In genomic region chr2:103936666-103937065, GRCm38 (mm10) we compare ENCODE assay signal across 21 mouse cellular contexts. TPM values are rescaled to one million over a fixed set of nuclear protein-coding genes. Genes with fewer than 3 reads are reported as not detected.
A peak's percentile ranks its signal among the peaks of the same experiment; 100 is the strongest.
DNase-seq lines count a peak whose midpoint lies in the region; ATAC-seq and TF ChIP-seq lines count a peak whose summit lies in the region.
"Had no signal": no experiment of that assay in that cellular context is flagged by ENCODE, and none has a peak within 500 bp of the region (broad histone marks: within the 10 kb centered on the region; RNA-seq: fewer than 3 reads in every experiment).

No protein-coding gene starts in this region.

- H3K4me3 ChIP-seq in kidney, adult 2 months (ENCODE audit: insufficient read depth, low read depth, low read length): no peak overlapping the region
- H3K4me3 ChIP-seq in E14TG2a.4 (replicated peaks; ENCODE audit: low read length): 0 out of 2 replicates have a peak overlapping the region, but pooled peaks have one; percentile 7
- H3K4me3 ChIP-seq in kidney, postnatal 0 days (replicated peaks; ENCODE audit: low read depth, low read length): no peak overlapping the region
- H3K4me3 ChIP-seq in hindbrain, postnatal 0 days (ENCODE audit: low read length): no peak overlapping the region
- H3K4me3 ChIP-seq: embryonic facial prominence, embryonic 15.5 days; erythroblast, embryonic 14.5 days; forebrain, embryonic 10.5 days; gastrocnemius, adult 2 months; hindbrain, embryonic 12.5 days had no signal

- no peaks in the 10 kb centered on the region for H3K4me1 ChIP-seq in kidney, adult 2 months (ENCODE audit: control insufficient read depth, insufficient read depth, low read length)
- H3K4me1 ChIP-seq in E14TG2a.4 (replicated peaks; ENCODE audit: low read depth, low read length): peaks cover 14% of the 10 kb centered on the region
- peaks cover 9% of the 10 kb centered on the region; the same call in 1 of the 2 replicates for H3K4me1 ChIP-seq in kidney, postnatal 0 days (replicated peaks; ENCODE audit: insufficient read depth, low read length)
- H3K4me1 ChIP-seq in hindbrain, postnatal 0 days (ENCODE audit: insufficient read depth, low read length): no peaks in the 10 kb centered on the region
- H3K4me1 ChIP-seq: embryonic facial prominence, embryonic 15.5 days had no signal

- DNase-seq in kidney, adult 2 months: peak; percentile 10
- no peak for DNase-seq in kidney, adult 18-20 months
- no peak for DNase-seq in kidney, postnatal 0 days (ENCODE audit: low spot score)
- DNase-seq in urinary bladder, postnatal 14 days (ENCODE audit: low spot score): no peak
- DNase-seq in hindbrain, postnatal 0 days (ENCODE audit: low spot score): no peak
- DNase-seq: adrenal gland, adult 8-10 months; adrenal gland, postnatal 36 days; cerebellum, adult 8-10 months; cerebellum, postnatal 14 days; embryo, embryonic 11 days; gastrocnemius, adult 2 months; gastrocnemius, postnatal 25 days; heart, postnatal 10 days; heart, postnatal 4 days had no signal

- H3K4me2 ChIP-seq in kidney, postnatal 0 days (ENCODE audit: low read length): peak overlapping the region; percentile 25; the same call in 1 of the 2 replicates
- no peak overlapping the region for H3K4me2 ChIP-seq in hindbrain, postnatal 0 days (ENCODE audit: low read depth, low read length)
- H3K4me2 ChIP-seq: embryonic facial prominence, embryonic 15.5 days; hindbrain, embryonic 12.5 days had no signal

- H3K36me3 ChIP-seq in kidney, adult 2 months (ENCODE audit: control insufficient read depth, insufficient read depth, low read length): no peaks in the 10 kb centered on the region
- H3K36me3 ChIP-seq in E14TG2a.4 (ENCODE audit: insufficient read depth, low read length): no peaks in the 10 kb centered on the region
- no peaks in the 10 kb centered on the region for H3K36me3 ChIP-seq in kidney, postnatal 0 days (ENCODE audit: insufficient read depth, low read length)
- no peaks in the 10 kb centered on the region for H3K36me3 ChIP-seq in hindbrain, postnatal 0 days (ENCODE audit: insufficient read depth, low read length)
- H3K36me3 ChIP-seq: embryonic facial prominence, embryonic 15.5 days; forebrain, embryonic 10.5 days; G1E; hindbrain, embryonic 12.5 days had no signal

- 75% methylated on average over 2 of the region's 2 CpGs for WGBS in kidney, adult 2 months
- 60% methylated on average over 2 of the region's 2 CpGs for WGBS in kidney, postnatal 0 days
- WGBS in hindbrain, postnatal 0 days: 89% methylated on average over 2 of the region's 2 CpGs

- no peak for TF ChIP-seq CTCF in kidney, adult 2 months (conservative IDR thresholded peaks at IDR 0.05; ENCODE audit: insufficient read depth, insufficient read length, low read depth, low read length)
- TF ChIP-seq CTCF in E14TG2a.4 (conservative IDR thresholded peaks at IDR 0.05; ENCODE audit: low read length): no peak
- TF ChIP-seq CTCF in kidney, postnatal 0 days (IDR thresholded peaks at IDR 0.05; ENCODE audit: low read depth): no peak
- TF ChIP-seq CTCF in hindbrain, postnatal 0 days (IDR thresholded peaks at IDR 0.05; ENCODE audit: low read depth): no peak

- H3K9ac ChIP-seq in kidney, postnatal 0 days (ENCODE audit: low read depth, low read length): no peak overlapping the region
- H3K9ac ChIP-seq in hindbrain, postnatal 0 days (replicated peaks; ENCODE audit: low read length): no peak overlapping the region
- H3K9ac ChIP-seq: embryonic facial prominence, embryonic 15.5 days; hindbrain, embryonic 12.5 days had no signal

- no peak for ATAC-seq in kidney, postnatal 0 days (replicated peaks; ENCODE audit: low FRiP score, low read depth)
- ATAC-seq in hindbrain, postnatal 0 days: no peak
- ATAC-seq: forebrain, embryonic 14.5 days had no signal

- H3K27me3 ChIP-seq in kidney, adult 2 months (replicated peaks; ENCODE audit: control insufficient read depth, insufficient read depth, low read length): no peaks in the 10 kb centered on the region
- no peaks in the 10 kb centered on the region; the same call in 1 of the 2 replicates for H3K27me3 ChIP-seq in E14TG2a.4 (ENCODE audit: insufficient read depth, low read length)
- no peaks in the 10 kb centered on the region for H3K27me3 ChIP-seq in kidney, postnatal 0 days (ENCODE audit: insufficient read depth, low read length)
- no peaks in the 10 kb centered on the region for H3K27me3 ChIP-seq in hindbrain, postnatal 0 days (ENCODE audit: insufficient read depth, low read length)
- H3K27me3 ChIP-seq: embryonic facial prominence, embryonic 15.5 days; hindbrain, embryonic 12.5 days had no signal

- no peak for TF ChIP-seq POLR2A in kidney, adult 2 months (IDR thresholded peaks at IDR 0.05; ENCODE audit: low read depth, low read length)

- no peaks in the 10 kb centered on the region for H3K9me3 ChIP-seq in E14TG2a.4 (ENCODE audit: low read length)
- no peaks in the 10 kb centered on the region for H3K9me3 ChIP-seq in kidney, postnatal 0 days (replicated peaks; ENCODE audit: low read length)
- H3K9me3 ChIP-seq in hindbrain, postnatal 0 days (ENCODE audit: low read length): no peaks in the 10 kb centered on the region
- H3K9me3 ChIP-seq: embryonic facial prominence, embryonic 15.5 days; forebrain, embryonic 10.5 days; G1E; hindbrain, embryonic 12.5 days had no signal

- H3K27ac ChIP-seq in kidney, adult 2 months (ENCODE audit: insufficient read depth, low read depth, low read length): 0 out of 2 replicates have a peak overlapping the region, but pooled peaks have one; percentile 4
- no peak overlapping the region for H3K27ac ChIP-seq in kidney, postnatal 0 days
- H3K27ac ChIP-seq in hindbrain, postnatal 0 days: no peak overlapping the region
- H3K27ac ChIP-seq: embryonic facial prominence, embryonic 15.5 days; forebrain, embryonic 10.5 days; gastrocnemius, adult 2 months; hindbrain, embryonic 12.5 days had no signal

RNA-seq across cellular contexts. Expression of gene Lmo2, which starts 21.1 kb away (rescaled TPM):
- polyA plus RNA-seq in kidney, adult 2 months (2012; rRNA removed): 18.5 and 20.8 TPM in 2 replicates
- polyA plus RNA-seq in kidney, postnatal 0 days (2015; fragmentation: Nextera tagmentation; extraction: Ambion mirVana): 34.1 and 43.7 TPM in 2 replicates
- total RNA-seq in hindbrain, postnatal 0 days (2014; rRNA removed): 25.7 and 28.0 TPM in 2 replicates
- 31.2 TPM in 2 replicates for polyA plus RNA-seq in hindbrain, postnatal 0 days (2015; fragmentation: Nextera tagmentation; extraction: Ambion mirVana)
